Mouse (Mus musculus) adipose tissue, adult 10 weeks (tissue): ENCODE measurements around the gene Krtap4-9. TPM values are rescaled to one million over a fixed set of nuclear protein-coding genes. Genes with fewer than 3 reads are reported as not detected.

Source experiments
- polyA plus RNA-seq: library from polyadenylated mRNA; stranded (reverse); fragments of 350-450 nt; fragmentation: Illumina TruSeq; extraction: RNeasy Lipid Tissue Mini Kit (QIAGEN cat#74804); gene quantifications from one replicate; pipeline ENCODE4 v1.2.3, GENCODE M21; 2014; ENCODE audit warnings: low read depth, low replicate concordance

The Krtap4-9 gene
- not detected for polyA plus RNA-seq

DNA sequence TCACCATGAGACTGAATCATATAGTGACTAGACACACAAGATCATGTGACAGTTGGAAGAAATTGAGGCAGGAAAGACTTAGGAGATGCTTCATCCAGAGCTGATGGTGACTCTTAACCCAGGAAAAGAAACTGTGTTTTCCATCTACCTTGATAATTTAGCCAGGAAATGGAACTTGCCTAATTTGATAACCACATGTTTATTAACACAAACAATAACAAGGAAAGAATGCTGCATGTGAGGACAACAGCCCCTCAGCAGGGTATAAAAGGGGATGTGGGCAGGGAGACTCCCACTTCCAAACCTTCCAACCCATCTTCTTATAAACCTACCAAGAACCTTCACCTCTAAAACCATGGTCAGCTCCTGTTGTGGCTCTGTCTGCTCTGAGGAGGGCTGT, at the start of gene Krtap4-9:
TSS of gene Krtap4-9 (plus strand) at position 301 of the 400 bp plus-strand sequence.

DNA sequence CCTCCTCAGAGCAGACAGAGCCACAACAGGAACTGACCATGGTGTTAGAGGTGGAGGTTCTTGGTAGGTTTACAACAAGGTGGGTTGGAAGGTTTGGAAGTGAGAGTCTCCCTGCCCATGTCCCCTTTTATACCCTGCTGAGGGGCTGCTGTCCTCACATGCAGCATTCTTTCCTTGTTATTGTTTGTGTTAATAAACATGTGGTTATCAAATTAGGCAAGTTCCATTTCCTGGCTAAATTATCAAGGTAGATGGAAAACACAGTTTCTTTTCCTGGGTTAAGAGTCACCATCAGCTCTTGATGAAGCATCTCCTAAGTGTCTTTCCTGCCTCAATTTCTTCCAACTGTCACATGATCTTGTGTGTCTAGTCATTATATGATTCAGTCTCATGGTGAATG, 12.2 kb upstream of the Krtap4-9 start, which contains the start of gene Gm11595:
TSS of gene Gm11595 (minus strand) at position 101 of the 400 bp plus-strand sequence.

DNA sequence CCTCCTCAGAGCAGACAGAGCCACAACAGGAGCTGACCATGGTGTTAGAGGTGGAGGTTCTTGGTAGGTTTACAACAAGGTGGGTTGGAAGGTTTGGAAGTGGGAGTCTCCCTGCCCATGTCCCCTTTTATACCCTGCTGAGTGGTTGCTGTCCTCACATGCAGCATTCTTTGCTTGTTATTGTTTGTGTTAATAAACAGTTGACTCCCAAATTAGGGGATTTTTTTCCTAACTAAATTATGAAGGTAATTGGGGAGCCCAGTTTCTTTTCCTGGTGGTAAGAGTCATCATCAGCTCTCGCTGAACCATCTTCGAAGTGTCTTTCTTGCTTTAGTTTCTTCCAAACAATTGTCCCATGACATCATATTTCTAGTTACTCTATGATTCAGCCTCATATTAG, 4.4 kb upstream of the Krtap4-9 start, which contains the start of gene Krtap4-8:
TSS of gene Krtap4-8 (minus strand) at position 101 of the 400 bp plus-strand sequence.

DNA sequence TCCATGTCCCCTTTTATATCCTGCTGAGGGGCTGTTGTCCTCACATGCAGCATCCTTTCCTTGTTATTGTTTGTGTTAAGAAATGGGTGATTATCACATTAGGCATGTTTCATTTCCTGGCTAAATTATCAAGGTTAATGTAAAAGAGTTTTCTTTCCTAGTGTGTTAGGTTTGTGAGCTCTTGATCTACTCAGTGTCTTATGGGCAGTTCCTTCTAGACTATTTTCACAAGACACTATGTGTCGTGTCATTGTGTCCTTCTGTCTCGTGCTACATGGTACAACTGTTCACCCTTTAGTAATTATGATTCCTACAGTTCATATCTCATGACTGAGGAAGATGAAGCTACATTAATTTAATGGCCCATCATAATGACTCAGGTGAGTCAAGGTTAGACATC, 8.4 kb downstream of the Krtap4-9 start, which contains the start of gene Gm11596:
TSS of gene Gm11596 (minus strand) at position 101 of the 400 bp plus-strand sequence.

DNA sequence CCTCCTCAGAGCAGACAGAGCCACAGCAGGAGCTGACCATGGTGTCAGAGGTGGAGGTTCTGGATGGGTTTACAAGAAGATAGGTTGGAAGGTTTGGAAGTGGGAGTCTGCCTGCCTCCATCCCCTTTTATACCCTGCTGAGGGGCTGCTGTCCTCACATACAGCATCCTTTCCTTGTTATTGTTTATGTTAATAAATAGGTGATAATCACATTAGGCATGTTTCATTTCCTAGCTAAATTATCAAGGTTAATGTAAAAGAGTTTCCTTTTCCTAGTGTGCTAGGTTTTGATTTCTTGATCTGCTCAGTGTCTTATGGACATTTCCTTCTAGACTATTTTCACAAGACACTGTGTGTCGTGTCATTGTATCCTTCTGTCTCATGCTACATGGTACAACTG, 13.8 kb downstream of the Krtap4-9 start, which contains the start of gene Gm11569:
TSS of gene Gm11569 (minus strand) at position 101 of the 400 bp plus-strand sequence.

GRCm38 (mm10) chr11:99804346-99804745, 19.3 kb downstream of the Krtap4-9 start, which contains the start of gene Gm11554:
Gene Gm11554 (minus strand): TSS chr11:99804446.

GRCm38 (mm10) chr11:99809792-99810191, 24.8 kb downstream of the Krtap4-9 start, which contains the start of gene Krtap4-13:
Gene Krtap4-13 (minus strand): TSS chr11:99809892.

DNA sequence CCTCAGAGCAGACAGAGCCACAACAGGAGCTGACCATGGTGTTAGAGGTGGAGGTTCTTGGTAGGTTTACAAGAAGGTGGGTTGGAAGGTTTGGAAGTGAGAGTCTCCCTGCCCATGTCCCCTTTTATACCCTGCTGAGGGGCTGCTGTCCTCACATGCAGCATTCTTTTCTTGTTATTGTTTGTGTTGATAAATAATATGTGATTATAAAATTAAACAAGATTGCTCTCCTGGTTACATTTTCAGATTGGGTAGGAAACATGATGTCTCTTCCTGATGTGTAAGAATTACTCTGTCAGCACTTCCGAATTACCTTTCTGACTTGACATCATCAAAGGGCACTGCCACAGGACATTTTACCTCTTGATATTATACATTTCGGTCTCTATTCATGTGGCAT, 30.6 kb downstream of the Krtap4-9 start, which contains the start of gene Gm11564:
TSS of gene Gm11564 (minus strand) at position 101 of the 400 bp plus-strand sequence.

Other genes starting within 250 kb of the Krtap4-9 start
- gene Krt40, start 242.0 kb upstream of the Krtap4-9 start, polyA plus RNA-seq, result not detected
- gene Krtap3-3, start 234.3 kb upstream of the Krtap4-9 start, polyA plus RNA-seq, result 0.48 TPM
- not detected for gene Krtap3-2, start 228.3 kb upstream of the Krtap4-9 start, polyA plus RNA-seq
- not detected for gene Gm11939, start 225.7 kb upstream of the Krtap4-9 start, polyA plus RNA-seq
- not detected for gene Krtap3-1, start 218.6 kb upstream of the Krtap4-9 start, polyA plus RNA-seq
- not detected for gene Krtap1-5, start 204.2 kb upstream of the Krtap4-9 start, polyA plus RNA-seq
- not detected for gene Krtap1-4, start 201.5 kb upstream of the Krtap4-9 start, polyA plus RNA-seq
- gene Krtap1-3, start 193.9 kb upstream of the Krtap4-9 start, polyA plus RNA-seq, result not detected
- gene Krtap9-3, start 187.1 kb upstream of the Krtap4-9 start, polyA plus RNA-seq, result not detected
- gene Gm11938, start 181.9 kb upstream of the Krtap4-9 start, polyA plus RNA-seq, result not detected
- not detected for gene Gm11937, start 175.0 kb upstream of the Krtap4-9 start, polyA plus RNA-seq
- gene Krtap2-4, start 170.4 kb upstream of the Krtap4-9 start, polyA plus RNA-seq, result not detected
- gene Gm11562, start 164.8 kb upstream of the Krtap4-9 start, polyA plus RNA-seq, result not detected
- gene Krtap4-1, start 157.0 kb upstream of the Krtap4-9 start, polyA plus RNA-seq, result not detected
- not detected for gene Krtap4-2, start 150.1 kb upstream of the Krtap4-9 start, polyA plus RNA-seq
- not detected for gene Krtap4-7, start 141.1 kb upstream of the Krtap4-9 start, polyA plus RNA-seq
- gene Gm11555, start 135.0 kb upstream of the Krtap4-9 start, polyA plus RNA-seq, result not detected
- gene Gm11563, start 126.2 kb upstream of the Krtap4-9 start, polyA plus RNA-seq, result not detected
- not detected for gene Krtap4-6, start 119.2 kb upstream of the Krtap4-9 start, polyA plus RNA-seq
- gene Gm14190, start 94.5 kb upstream of the Krtap4-9 start, polyA plus RNA-seq, result not detected
- gene Gm14180, start 50.9 kb upstream of the Krtap4-9 start, polyA plus RNA-seq, result not detected
- gene Gm11595, start 12.3 kb upstream of the Krtap4-9 start, polyA plus RNA-seq, result not detected
- not detected for gene Krtap4-8, start 4.5 kb upstream of the Krtap4-9 start, polyA plus RNA-seq
- gene Gm11596, start 8.3 kb downstream of the Krtap4-9 start, polyA plus RNA-seq, result not detected
- gene Gm11569, start 13.7 kb downstream of the Krtap4-9 start, polyA plus RNA-seq, result not detected
- gene Gm11554, start 19.2 kb downstream of the Krtap4-9 start, polyA plus RNA-seq, result not detected
- gene Krtap4-13, start 24.7 kb downstream of the Krtap4-9 start, polyA plus RNA-seq, result not detected
- gene Gm11564, start 30.5 kb downstream of the Krtap4-9 start, polyA plus RNA-seq, result not detected
- not detected for gene 2300003K06Rik, start 52.9 kb downstream of the Krtap4-9 start, polyA plus RNA-seq
- gene Krtap4-16, start 66.4 kb downstream of the Krtap4-9 start, polyA plus RNA-seq, result not detected
- not detected for gene Gm11568, start 72.7 kb downstream of the Krtap4-9 start, polyA plus RNA-seq
- not detected for gene Gm11559, start 79.3 kb downstream of the Krtap4-9 start, polyA plus RNA-seq
- not detected for gene Krtap9-1, start 88.2 kb downstream of the Krtap4-9 start, polyA plus RNA-seq
- not detected for gene Gm11567, start 94.0 kb downstream of the Krtap4-9 start, polyA plus RNA-seq
- not detected for gene Krtap31-1, start 122.7 kb downstream of the Krtap4-9 start, polyA plus RNA-seq
- gene Gm11565, start 129.6 kb downstream of the Krtap4-9 start, polyA plus RNA-seq, result not detected
- not detected for gene Krtap31-2, start 151.1 kb downstream of the Krtap4-9 start, polyA plus RNA-seq
- not detected for gene Krtap9-5, start 163.3 kb downstream of the Krtap4-9 start, polyA plus RNA-seq
- gene Krtap29-1, start 193.9 kb downstream of the Krtap4-9 start, polyA plus RNA-seq, result not detected
- not detected for gene Krtap16-1, start 201.4 kb downstream of the Krtap4-9 start, polyA plus RNA-seq
- gene Krtap17-1, start 208.8 kb downstream of the Krtap4-9 start, polyA plus RNA-seq, result not detected
- gene Krt33a, start 231.0 kb downstream of the Krtap4-9 start, polyA plus RNA-seq, result not detected
- gene Krt33b, start 244.7 kb downstream of the Krtap4-9 start, polyA plus RNA-seq, result not detected